Mouse (Mus musculus): ENCODE results near the gene Zfp558. TPM values are rescaled to one million over a fixed set of nuclear protein-coding genes. Genes with fewer than 3 reads are reported as not detected.
"Not testable (repeated sequence)": the region's sequence is repeated elsewhere in the genome, so short reads cannot be mapped to it uniquely, and the experiment has no call there.

Gene Zfp558
- polyA plus RNA-seq (2015; fragmentation: Nextera tagmentation; extraction: Ambion mirVana) = 3.4 TPM in 2 replicates

DNA sequence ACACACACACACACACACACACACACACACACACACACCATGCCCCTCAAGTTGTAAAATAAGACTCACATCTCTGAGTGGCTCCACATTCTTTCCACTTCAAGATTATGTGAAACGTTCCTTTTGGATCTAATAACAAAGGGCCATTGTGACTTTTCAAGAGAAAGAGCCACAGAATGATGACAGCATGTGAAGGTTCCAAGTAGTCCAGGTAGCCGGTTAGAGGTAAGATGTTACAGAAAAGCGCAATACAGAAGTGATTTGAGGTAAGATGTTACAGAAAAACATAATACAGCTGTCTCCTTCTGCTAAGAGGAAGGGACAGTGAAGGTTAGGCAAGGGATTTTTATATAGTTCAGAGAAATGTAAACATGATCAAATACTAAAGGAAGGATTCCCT, at the start of gene Zfp558, which contains the start of gene Mbd3l1:
TSS of gene Zfp558 (minus strand) at position 101 of the 400 bp plus-strand sequence.
TSS of gene Mbd3l1 (plus strand) at position 192 of the 400 bp plus-strand sequence.
- Histone ChIP-seq H3K4me3 (ENCODE audit: low read length) (no peak within 1 kb of the TSS), H3K36me3 (ENCODE audit: control insufficient read depth, insufficient read depth, low read length) (no peaks in the 10 kb centered on the region), H3K9ac (ENCODE audit: low read depth, low read length) (no peak within 1 kb of the TSS), H3K4me2 (ENCODE audit: low read depth, low read length) (no peak within 1 kb of the TSS), H3K27me3 (replicated peaks; ENCODE audit: control insufficient read depth, insufficient read depth, low read length) (no peaks in the 10 kb centered on the region), H3K9me3 (ENCODE audit: control insufficient read depth, low read length) (no peaks in the 10 kb centered on the region), H3K27ac (ENCODE audit: low read length) (no peak within 1 kb of the TSS), H3K4me1 (ENCODE audit: control insufficient read depth, insufficient read depth, low read length) (no peaks in the 10 kb centered on the region; the same call in 1 of the 2 replicates)
- 82% methylated on average over 3 of the region's 3 CpGs for WGBS
- no peak for ATAC-seq

DNA sequence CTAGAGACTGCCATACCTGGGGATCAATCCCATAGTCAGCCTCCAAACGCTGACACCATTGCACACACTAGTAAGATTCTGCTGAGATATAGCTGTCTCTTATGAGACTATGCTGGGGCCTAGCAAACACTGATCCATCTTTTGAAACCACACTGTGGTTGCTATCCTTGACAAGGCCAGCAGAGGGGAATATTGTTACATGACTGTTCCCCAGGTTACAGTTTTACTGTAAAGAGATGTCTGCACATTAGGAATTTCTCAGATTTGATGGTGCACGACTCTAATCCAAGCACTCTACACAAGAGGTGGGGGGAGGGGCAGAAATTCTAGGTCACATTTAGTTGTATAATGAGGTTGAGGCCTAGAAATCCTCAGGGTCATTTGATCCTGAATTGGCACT, 30.0 kb upstream of the Zfp558 start:
- no peak overlapping the region for H3K9ac ChIP-seq (ENCODE audit: low read depth, low read length)
- H3K4me1 ChIP-seq (ENCODE audit: control insufficient read depth, insufficient read depth, low read length) = no peaks in the 10 kb centered on the region
- no peaks in the 10 kb centered on the region for H3K9me3 ChIP-seq (ENCODE audit: control insufficient read depth, low read length)
- WGBS = 68% methylated on average over 2 of the region's 2 CpGs
- no peaks in the 10 kb centered on the region for H3K36me3 ChIP-seq (ENCODE audit: control insufficient read depth, insufficient read depth, low read length)
- ATAC-seq = no peak
- no peak overlapping the region for H3K27ac ChIP-seq (ENCODE audit: low read length)
- H3K27me3 ChIP-seq (replicated peaks; ENCODE audit: control insufficient read depth, insufficient read depth, low read length) = no peaks in the 10 kb centered on the region
- no peak overlapping the region for H3K4me2 ChIP-seq (ENCODE audit: low read depth, low read length)
- no peak overlapping the region for H3K4me3 ChIP-seq (ENCODE audit: low read length)

DNA sequence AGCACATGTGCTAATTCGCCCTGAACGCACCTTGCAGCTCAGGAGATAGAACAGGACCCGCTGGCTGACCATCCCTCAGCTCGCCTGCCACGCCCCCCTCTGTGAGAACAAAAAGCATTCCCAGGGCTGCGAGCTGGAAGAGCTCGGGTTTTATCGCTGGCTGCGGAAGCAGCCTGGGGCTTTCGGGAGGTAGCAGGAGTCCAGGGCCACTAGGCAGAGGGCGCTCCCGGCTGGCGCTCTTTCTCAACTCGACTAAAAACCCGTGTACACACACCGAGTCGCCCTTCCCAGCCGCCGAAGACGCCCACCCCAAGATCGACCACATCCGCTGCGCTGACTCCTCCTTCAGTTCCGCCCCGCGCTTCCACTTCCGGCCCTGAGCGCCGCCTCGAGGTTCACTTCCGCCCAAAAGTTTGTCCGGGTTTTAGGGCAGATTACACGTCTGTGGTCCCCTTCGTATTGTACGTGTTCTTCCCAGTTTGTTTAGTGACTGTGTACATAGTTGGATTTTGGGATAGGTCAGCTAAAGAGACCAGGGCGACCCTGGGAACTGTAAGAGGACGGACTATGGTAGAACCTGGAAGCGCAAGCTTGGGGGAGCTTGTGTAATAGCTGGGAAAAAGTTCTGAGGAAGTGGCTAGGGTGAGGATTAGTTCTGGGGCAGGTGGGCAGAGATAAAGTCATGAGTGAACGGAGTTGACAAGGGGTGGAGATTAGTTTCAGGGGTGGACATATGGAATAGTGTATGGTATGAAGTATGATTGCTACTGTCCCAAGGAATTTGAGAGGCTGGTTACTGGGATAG, 4.5 kb downstream of the Zfp558 start:
- peak overlapping the region; percentile 74 for H3K4me2 ChIP-seq (ENCODE audit: low read depth, low read length)
- H3K9me3 ChIP-seq (ENCODE audit: control insufficient read depth, low read length) = no peaks in the 10 kb centered on the region
- no peaks in the 10 kb centered on the region for H3K27me3 ChIP-seq (replicated peaks; ENCODE audit: control insufficient read depth, insufficient read depth, low read length)
- peak overlapping the region; percentile 63 for H3K9ac ChIP-seq (ENCODE audit: low read depth, low read length)
- ATAC-seq = peak; percentile 99
- H3K36me3 ChIP-seq (ENCODE audit: control insufficient read depth, insufficient read depth, low read length) = no peaks in the 10 kb centered on the region
- H3K27ac ChIP-seq (ENCODE audit: low read length) = peak overlapping the region; percentile 67
- H3K4me1 ChIP-seq (ENCODE audit: control insufficient read depth, insufficient read depth, low read length) = peaks cover 5% of the 10 kb centered on the region; the same call in 1 of the 2 replicates
- peak overlapping the region; percentile 59 for H3K4me3 ChIP-seq (ENCODE audit: low read length)
- WGBS = 3% methylated on average over 39 of the region's 39 CpGs

DNA sequence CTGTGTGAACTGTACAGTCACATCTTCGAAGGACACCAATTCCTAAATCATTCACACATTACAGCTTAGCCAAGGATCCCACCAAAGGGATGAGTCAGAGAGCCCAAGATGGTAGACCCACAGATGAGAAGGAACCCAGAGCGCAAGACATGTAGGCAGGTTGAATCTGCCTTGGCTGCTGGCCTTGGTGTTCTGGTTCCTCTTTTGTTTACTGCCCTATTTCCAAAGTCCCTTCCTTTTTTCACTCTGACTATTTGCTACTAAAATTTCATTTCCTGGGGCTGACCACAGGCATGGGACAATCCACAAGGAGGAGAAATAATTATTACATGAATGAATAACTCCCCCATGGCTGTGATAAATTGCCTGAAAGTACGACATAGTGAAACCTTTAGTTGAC, 10.1 kb downstream of the Zfp558 start:
- ATAC-seq = no peak
- Histone ChIP-seq H3K4me3 (ENCODE audit: low read length) (no peak overlapping the region), H3K9me3 (ENCODE audit: control insufficient read depth, low read length) (no peaks in the 10 kb centered on the region; the same call in 1 of the 2 replicates), H3K4me1 (ENCODE audit: control insufficient read depth, insufficient read depth, low read length) (peaks cover 4% of the 10 kb centered on the region; the same call in 1 of the 2 replicates), H3K36me3 (ENCODE audit: control insufficient read depth, insufficient read depth, low read length) (no peaks in the 10 kb centered on the region), H3K27me3 (replicated peaks; ENCODE audit: control insufficient read depth, insufficient read depth, low read length) (no peaks in the 10 kb centered on the region), H3K27ac (ENCODE audit: low read length) (no peak overlapping the region), H3K4me2 (ENCODE audit: low read depth, low read length) (no peak overlapping the region), H3K9ac (ENCODE audit: low read depth, low read length) (no peak overlapping the region)
- 89% methylated on average over 3 of the region's 3 CpGs for WGBS

DNA sequence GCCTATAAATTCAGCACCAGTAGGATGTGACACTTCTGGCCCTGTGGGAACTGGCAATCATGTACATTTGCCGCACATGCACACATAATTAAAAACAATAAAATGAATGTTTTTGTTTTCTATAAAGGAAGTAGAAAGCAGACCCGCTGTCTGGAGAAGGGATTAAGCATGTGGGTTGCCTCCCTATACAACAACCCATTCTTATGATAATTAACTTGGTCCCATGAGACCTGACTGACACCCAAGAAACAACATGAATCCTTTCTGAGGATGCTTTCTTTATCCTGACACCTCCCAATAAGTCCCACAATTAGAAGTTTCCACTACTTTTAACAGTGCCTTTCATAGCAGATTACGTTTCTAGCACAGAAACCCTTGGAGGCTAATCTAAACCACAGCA, 10.7 kb downstream of the Zfp558 start:
- Histone ChIP-seq H3K36me3 (ENCODE audit: control insufficient read depth, insufficient read depth, low read length) (no peaks in the 10 kb centered on the region), H3K4me1 (ENCODE audit: control insufficient read depth, insufficient read depth, low read length) (no peaks in the 10 kb centered on the region), H3K27me3 (replicated peaks; ENCODE audit: control insufficient read depth, insufficient read depth, low read length) (no peaks in the 10 kb centered on the region), H3K9ac (ENCODE audit: low read depth, low read length) (no peak overlapping the region), H3K27ac (ENCODE audit: low read length) (no peak overlapping the region), H3K4me3 (ENCODE audit: low read length) (no peak overlapping the region), H3K9me3 (ENCODE audit: control insufficient read depth, low read length) (no peaks in the 10 kb centered on the region; the same call in 1 of the 2 replicates), H3K4me2 (ENCODE audit: low read depth, low read length) (no peak overlapping the region)
- ATAC-seq = no peak
- 78% methylated on average over 3 of the region's 3 CpGs for WGBS

DNA sequence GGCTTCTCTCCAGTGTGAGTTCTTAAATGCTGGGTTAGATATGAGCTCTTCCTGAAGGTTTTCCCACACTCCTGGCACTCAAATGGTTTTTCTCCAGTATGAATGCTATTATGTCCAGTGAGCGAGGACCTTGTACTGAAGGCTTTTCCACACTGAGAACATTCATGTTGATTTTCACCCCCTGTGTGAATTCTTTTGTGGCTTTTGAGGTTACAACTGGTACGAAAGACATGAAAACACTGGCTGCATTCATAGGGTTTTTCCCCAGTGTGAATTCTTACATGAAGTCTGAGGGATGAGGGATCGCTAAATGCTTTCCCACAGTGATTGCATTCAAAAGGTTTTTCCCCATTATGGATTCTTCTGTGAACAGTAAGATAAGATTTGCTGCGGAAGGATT, 21.5 kb downstream of the Zfp558 start:
- Histone ChIP-seq H3K27ac (ENCODE audit: low read length) (no peak overlapping the region), H3K4me1 (ENCODE audit: control insufficient read depth, insufficient read depth, low read length) (no peaks in the 10 kb centered on the region), H3K9me3 (ENCODE audit: control insufficient read depth, low read length) (no peaks in the 10 kb centered on the region), H3K9ac (ENCODE audit: low read depth, low read length) (no peak overlapping the region), H3K4me2 (ENCODE audit: low read depth, low read length) (no peak overlapping the region), H3K27me3 (replicated peaks; ENCODE audit: control insufficient read depth, insufficient read depth, low read length) (no peaks in the 10 kb centered on the region), H3K4me3 (ENCODE audit: low read length) (no peak overlapping the region), H3K36me3 (ENCODE audit: control insufficient read depth, insufficient read depth, low read length) (peaks cover 12% of the 10 kb centered on the region)
- no peak for ATAC-seq
- WGBS = 90% methylated on average over 4 of the region's 4 CpGs

DNA sequence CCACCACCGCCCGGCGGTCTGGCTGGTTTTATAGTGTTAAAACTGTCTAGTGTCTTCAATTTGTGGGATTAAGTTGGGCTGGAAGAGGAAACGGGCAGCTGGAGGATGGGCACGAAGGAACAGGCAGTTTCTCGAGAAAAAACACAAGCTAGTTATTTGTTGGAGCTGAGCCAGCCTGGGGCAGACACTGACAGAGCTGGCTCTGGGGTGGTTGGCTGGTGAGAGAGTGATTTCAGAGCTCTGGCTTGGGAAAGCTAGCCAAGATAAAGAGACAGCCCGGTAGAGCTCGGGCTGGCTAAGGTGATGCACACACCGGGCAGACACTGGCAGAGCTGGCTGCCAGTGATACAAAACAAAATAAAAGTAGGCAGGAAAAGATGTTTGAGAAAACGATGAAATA, 46.4 kb downstream of the Zfp558 start:
- no peak for ATAC-seq
- Histone ChIP-seq H3K4me1 (ENCODE audit: control insufficient read depth, insufficient read depth, low read length) (no peaks in the 10 kb centered on the region), H3K36me3 (ENCODE audit: control insufficient read depth, insufficient read depth, low read length) (no peaks in the 10 kb centered on the region), H3K27ac (ENCODE audit: low read length) (no peak overlapping the region), H3K9me3 (ENCODE audit: control insufficient read depth, low read length) (no peaks in the 10 kb centered on the region), H3K4me2 (ENCODE audit: low read depth, low read length) (no peak overlapping the region), H3K4me3 (ENCODE audit: low read length) (no peak overlapping the region), H3K9ac (ENCODE audit: low read depth, low read length) (no peak overlapping the region), H3K27me3 (replicated peaks; ENCODE audit: control insufficient read depth, insufficient read depth, low read length) (no peaks in the 10 kb centered on the region)
- 73% methylated on average over 10 of the region's 10 CpGs for WGBS

DNA sequence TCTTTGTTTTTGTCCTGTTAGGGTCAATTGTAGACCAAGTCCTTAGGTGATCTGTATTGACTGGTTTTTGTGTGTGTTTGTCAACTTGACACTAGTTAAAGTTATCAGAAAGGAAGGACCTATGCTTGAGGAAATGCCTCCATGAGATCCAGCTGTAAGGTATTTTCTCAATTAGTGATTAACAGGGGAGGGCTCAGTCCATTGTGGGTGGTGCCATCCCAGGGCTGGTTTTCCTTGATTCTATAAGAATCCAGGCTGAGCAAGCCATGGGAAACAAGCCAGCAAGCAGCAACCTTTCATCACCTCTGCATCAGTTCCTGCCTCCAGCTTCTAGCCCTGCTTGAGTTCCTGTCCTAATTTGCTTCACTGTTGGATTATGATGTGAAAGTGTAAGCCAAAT, 47.7 kb downstream of the Zfp558 start, which contains the start of gene Mbd3l2:
TSS of gene Mbd3l2 (plus strand) at position 301 of the 400 bp plus-strand sequence.
- Histone ChIP-seq H3K4me2 (ENCODE audit: low read depth, low read length) (no peak within 1 kb of the TSS), H3K4me3 (ENCODE audit: low read length) (no peak within 1 kb of the TSS), H3K9ac (ENCODE audit: low read depth, low read length) (no peak within 1 kb of the TSS), H3K27ac (ENCODE audit: low read length) (no peak within 1 kb of the TSS), H3K4me1 (ENCODE audit: control insufficient read depth, insufficient read depth, low read length) (no peaks in the 10 kb centered on the region), H3K27me3 (replicated peaks; ENCODE audit: control insufficient read depth, insufficient read depth, low read length) (no peaks in the 10 kb centered on the region), H3K9me3 (ENCODE audit: control insufficient read depth, low read length) (no peaks in the 10 kb centered on the region), H3K36me3 (ENCODE audit: control insufficient read depth, insufficient read depth, low read length) (no peaks in the 10 kb centered on the region)
- ATAC-seq = no peak

DNA sequence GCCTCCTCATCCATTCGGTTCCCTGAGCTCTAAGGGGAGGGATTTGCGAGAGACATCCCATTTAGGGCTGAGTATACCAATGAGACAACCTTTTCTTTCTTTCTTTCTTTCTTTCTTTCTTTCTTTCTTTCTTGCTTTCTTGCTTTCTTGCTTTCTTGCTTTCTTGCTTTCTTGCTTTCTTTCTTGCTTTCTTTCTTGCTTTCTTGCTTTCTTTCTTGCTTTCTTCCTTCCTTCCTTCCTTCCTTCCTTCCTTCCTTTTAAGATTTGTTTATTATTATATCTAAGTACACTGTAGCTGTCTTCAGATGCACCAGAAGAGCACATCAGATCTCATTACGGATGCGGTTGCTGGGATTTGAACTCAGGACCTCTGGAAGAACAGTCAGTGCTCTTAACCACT, 65.7 kb downstream of the Zfp558 start:
- H3K36me3 ChIP-seq (ENCODE audit: control insufficient read depth, insufficient read depth, low read length); ATAC-seq; H3K9me3 ChIP-seq (ENCODE audit: control insufficient read depth, low read length); H3K9ac ChIP-seq (ENCODE audit: low read depth, low read length); H3K4me2 ChIP-seq (ENCODE audit: low read depth, low read length); H3K27me3 ChIP-seq (replicated peaks; ENCODE audit: control insufficient read depth, insufficient read depth, low read length); H3K4me1 ChIP-seq (ENCODE audit: control insufficient read depth, insufficient read depth, low read length); H3K27ac ChIP-seq (ENCODE audit: low read length); H3K4me3 ChIP-seq (ENCODE audit: low read length): not testable (repeated sequence)
- 85% methylated on average over 4 of the region's 4 CpGs for WGBS

Data from intestine, embryonic 16.5 days (tissue).